Mouse (Mus musculus) bone marrow macrophage, adult 2 months (primary cell): ENCODE data around the gene Tmem81.

Experiments
- CTCF ChIP-seq: IDR thresholded peaks from 2 replicates; pipeline ENCODE4 v1.5.1; 2012; ENCODE audit warnings: low read depth, mild to moderate bottlenecking, low read length, moderate library complexity
- POLR2A ChIP-seq: IDR thresholded peaks from 2 replicates; pipeline ENCODE4 v1.6.1; 2012; ENCODE audit warnings: mild to moderate bottlenecking, low read depth, low read length, borderline replicate concordance

DNA sequence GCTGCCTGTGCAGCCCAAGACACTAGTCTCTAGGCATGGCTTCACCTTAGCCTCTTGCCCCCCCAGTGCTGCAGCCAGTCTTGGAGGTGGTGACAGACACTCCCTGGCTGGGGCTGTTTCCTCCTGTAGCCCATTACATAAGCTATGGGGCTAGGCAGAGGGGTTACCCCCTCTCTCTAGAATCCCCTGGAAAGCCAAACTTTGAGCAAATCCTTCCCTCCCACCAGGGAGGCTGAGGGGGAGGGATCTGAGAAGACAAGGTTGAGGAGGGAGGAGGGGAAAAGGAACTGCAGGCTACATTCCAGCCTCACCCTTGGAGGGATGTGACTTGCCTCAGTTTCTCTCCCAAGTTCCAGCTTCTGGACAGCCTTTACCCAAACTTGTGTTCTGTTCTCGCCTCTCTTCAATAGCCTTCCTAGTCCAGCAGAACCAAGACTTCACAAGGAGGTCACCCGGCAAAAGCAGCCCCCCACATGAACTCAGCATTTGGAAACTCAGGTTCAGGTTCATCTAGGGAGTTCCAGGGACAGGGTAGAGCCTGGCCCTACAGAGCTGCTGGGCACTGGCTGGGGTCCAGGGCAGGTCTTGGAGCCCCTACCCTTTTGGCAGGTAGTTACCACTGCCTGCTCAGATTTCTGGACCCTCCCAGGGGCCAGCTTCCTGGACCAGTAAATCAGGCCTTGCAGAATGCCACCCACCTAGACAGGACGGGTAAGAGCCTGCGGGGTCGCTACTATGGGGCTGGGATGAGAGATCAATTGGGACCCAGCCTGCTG lies 36.0 kb downstream of the Tmem81 start:
- TF ChIP-seq CTCF, result no peak
- TF ChIP-seq POLR2A, result no peak
